Mouse (Mus musculus) embryonic facial prominence, embryonic 10.5 days (tissue): Measurements from ENCODE around the gene 4931422A03Rik. TPM values are rescaled to one million over a fixed set of nuclear protein-coding genes. Genes with fewer than 3 reads are reported as not detected.

Source experiments
- DNase-seq: peaks from one replicate; pipeline ENCODE4 v3.0.0-alpha.2; 2017; ENCODE audit warnings: low spot score
- H3K27ac ChIP-seq: fragments of 300-500 bp; sonication (generic); replicated peaks from 2 replicates; pipeline ENCODE4 v1.5.1; 2016; ENCODE audit warnings: mild to moderate bottlenecking
- H3K27me3 ChIP-seq: fragments of 300-500 bp; sonication (generic); replicated peaks from 2 replicates; pipeline ENCODE4 v1.6.1; 2016; ENCODE audit warnings: low read depth, mild to moderate bottlenecking; ENCODE audit not compliant: poor library complexity, severe bottlenecking
- H3K36me3 ChIP-seq: fragments of 300-500 bp; sonication (generic); replicated peaks from 2 replicates; pipeline ENCODE4 v1.6.1; 2016; ENCODE audit warnings: mild to moderate bottlenecking, moderate library complexity
- H3K4me1 ChIP-seq: fragments of 300-500 bp; sonication (generic); 2 replicates; pipeline ENCODE4 v1.6.1; 2016
- H3K4me3 ChIP-seq: fragments of 300-500 bp; sonication (generic); 2 replicates; pipeline ENCODE4 v1.5.1; 2016; ENCODE audit warnings: mild to moderate bottlenecking, moderate library complexity
- H3K9me3 ChIP-seq: fragments of 300-500 bp; sonication (generic); 2 replicates; pipeline ENCODE4 v1.6.1; 2016; ENCODE audit warnings: mild to moderate bottlenecking
- WGBS: fragments of 180-500 bp; shearing (Covaris S2); methylation state at CpG from one replicate; pipeline ENCODE4 v1.1.7; 2016; 5-methylcytosine and 5-hydroxymethylcytosine counted together
- polyA plus RNA-seq: library from polyadenylated mRNA; unstranded; fragments of >200 nt; fragmentation: Nextera tagmentation; extraction: Ambion mirVana; gene quantifications from 2 replicates; pipeline ENCODE4 v1.2.1, GENCODE M21; 2016

4931422A03Rik gene
- polyA plus RNA-seq, 1 experiment from 2014 or later = 1.6 TPM

DNA sequence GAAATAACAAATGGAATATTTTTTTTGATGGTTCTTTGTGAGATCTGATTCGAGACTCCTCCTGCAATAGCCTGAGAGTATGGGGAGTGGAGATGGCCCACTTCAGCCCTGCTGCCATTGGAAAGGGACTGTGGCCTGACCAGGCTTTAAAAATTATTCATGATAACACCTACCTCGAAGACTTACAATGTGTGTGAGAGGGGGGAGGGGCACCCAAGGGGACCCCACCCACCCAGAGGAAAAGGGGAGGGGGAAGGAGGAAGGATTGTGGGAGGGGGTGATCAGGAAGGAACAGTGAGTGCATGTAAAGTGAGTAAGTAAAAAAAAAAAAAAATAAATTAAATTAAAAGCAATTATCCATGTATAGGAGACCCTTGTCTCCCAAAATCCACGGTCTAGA is 69.5 kb downstream of the 4931422A03Rik start:
- Histone ChIP-seq H3K27ac (no peak overlapping the region), H3K9me3 (no peaks in the 10 kb centered on the region), H3K27me3 (no peaks in the 10 kb centered on the region), H3K36me3 (no peaks in the 10 kb centered on the region), H3K4me1 (no peaks in the 10 kb centered on the region), H3K4me3 (no peak overlapping the region)
- no peak for DNase-seq
- 78% methylated on average over 3 of the region's 3 CpGs for whole genome bisulfite sequencing

DNA sequence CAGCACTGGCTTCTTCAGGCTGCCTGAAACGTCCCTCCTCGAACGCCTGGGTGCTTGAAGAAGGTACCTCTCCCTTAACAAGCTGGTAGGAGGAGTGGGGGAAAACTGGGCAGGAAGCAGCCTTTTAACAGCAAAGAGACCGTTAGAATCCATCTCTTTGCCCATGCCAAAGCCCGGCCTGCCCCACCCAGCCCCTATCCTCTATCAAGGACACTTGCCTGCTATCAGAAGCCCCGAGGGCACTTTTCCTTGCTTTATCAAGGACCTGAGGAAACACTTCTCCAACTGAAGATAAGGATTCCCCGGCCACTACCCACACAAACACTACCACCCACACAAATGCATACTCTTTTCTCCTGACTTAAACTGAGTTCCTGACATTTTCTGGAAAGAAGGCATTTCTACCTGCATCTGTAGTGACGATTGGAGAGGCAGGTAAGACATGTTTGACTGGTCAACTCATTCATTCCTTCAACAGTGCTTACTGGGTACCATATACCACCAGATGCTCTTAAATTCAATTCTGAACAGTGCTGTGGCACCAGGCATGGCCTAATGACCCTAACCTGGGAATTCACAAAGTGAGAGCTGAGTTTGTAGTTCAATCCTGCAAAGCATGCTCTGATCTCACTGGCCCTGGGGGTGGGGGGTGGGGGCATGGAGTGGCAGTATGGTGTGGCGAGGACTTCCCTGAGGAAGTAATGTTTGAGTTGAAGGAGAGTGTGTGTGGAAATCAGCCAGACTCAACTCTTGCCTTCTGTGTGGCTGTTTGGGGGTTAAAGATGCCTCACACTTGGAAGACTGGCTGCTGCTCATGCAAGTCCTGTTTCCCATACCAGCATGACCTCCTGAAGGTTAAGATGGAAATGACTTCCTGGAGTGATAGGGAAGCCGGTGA is 70.3 kb downstream of the 4931422A03Rik start, which contains the start of gene Lmo2:
Gene Lmo2, plus strand, starts transcription at position 338 of the 898 bp plus-strand sequence.
- H3K4me1 ChIP-seq = no peaks in the 10 kb centered on the region
- no peak within 1 kb of the TSS for H3K4me3 ChIP-seq
- 76% methylated on average over 10 of the region's 10 CpGs for WGBS
- no peaks in the 10 kb centered on the region for H3K27me3 ChIP-seq
- H3K36me3 ChIP-seq = no peaks in the 10 kb centered on the region
- no peak within 1 kb of the TSS for H3K27ac ChIP-seq
- DNase-seq = no peak
- H3K9me3 ChIP-seq = no peaks in the 10 kb centered on the region

DNA sequence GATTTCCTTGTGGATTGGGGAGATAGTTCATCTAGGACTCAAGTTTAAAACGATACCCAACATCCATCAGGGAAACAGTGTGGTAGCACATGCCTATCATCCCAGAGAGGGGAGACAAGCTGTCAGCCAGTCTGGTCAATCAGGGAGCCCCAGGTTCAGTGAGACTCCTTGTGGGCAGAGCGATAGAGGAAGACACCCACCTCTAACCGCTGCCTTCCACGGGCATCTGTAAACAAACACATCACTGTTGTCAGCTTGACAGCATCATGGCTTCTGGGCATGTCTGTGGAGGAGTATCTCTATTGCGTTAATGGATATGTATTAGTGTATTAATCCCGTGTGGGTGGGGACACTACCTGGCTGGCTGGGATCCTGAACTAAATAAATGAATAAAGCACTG is 71.3 kb downstream of the 4931422A03Rik start:
- Histone ChIP-seq H3K27ac (no peak overlapping the region), H3K4me1 (no peaks in the 10 kb centered on the region), H3K27me3 (no peaks in the 10 kb centered on the region), H3K36me3 (no peaks in the 10 kb centered on the region), H3K4me3 (no peak overlapping the region), H3K9me3 (no peaks in the 10 kb centered on the region)
- WGBS = 83% methylated on average over 6 of the region's 6 CpGs
- no peak for DNase-seq

DNA sequence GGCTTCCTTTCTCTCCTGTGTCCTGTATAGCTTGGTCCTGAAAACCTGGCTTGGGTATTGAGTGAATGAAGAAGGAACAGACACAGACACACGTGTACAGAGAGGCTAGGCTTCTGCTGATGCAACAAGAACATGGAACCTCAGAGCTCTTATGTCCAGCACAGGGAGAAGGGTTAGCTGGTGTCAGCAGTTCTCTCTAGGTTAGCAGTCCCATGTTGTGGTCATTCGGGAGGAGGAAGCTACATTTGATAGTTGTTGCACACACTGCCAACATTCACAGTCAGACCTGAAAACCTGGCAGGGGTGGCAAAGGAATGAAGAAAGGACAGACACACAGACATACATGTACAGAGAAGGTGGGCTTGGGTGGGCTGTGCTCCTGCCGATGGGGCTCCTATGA is 72.4 kb downstream of the 4931422A03Rik start:
- Histone ChIP-seq H3K9me3 (no peaks in the 10 kb centered on the region), H3K4me1 (no peaks in the 10 kb centered on the region), H3K36me3 (no peaks in the 10 kb centered on the region), H3K4me3 (no peak overlapping the region), H3K27ac (no peak overlapping the region), H3K27me3 (no peaks in the 10 kb centered on the region)
- WGBS = 81% methylated on average over 3 of the region's 3 CpGs
- no peak for DNase-seq

DNA sequence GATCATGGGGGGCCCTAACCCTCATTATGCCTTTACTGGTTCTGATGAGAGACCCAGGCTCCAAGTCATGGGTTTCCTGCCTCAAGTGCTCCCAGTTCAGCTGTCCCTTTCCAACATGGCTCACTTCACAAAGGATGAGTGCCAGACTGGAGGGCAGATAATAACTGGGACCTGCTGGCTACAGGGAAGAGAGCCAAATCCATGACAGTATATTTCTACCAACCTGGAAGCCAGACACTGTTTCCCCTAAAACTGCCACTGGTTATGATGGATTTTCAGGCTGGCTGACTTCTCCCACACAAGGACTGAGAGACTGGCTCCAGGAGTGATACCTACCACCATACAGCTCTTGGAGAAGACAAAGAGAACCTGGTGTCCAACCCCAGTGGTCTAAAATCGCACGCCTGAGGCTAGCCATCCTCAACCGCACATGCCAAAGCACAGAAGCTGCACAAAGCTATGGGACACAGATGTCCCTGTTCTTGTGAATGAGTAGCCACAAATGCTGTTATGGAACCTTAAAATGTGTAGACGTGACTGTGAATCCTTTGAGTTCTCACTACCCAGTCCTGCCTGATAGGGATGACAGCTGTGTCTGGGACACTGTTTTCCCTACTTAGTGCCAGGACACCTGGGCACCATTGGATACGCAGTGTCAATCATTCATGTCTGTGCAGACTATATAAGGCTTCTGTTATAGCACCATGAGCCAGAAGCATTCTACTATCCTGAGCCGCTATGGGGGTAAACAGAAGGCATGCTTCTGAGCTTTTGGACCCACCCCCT is 74.9 kb downstream of the 4931422A03Rik start:
- H3K4me1 ChIP-seq = no peaks in the 10 kb centered on the region
- WGBS = 92% methylated on average over 6 of the region's 6 CpGs
- no peak for DNase-seq
- no peaks in the 10 kb centered on the region for H3K27me3 ChIP-seq
- H3K9me3 ChIP-seq = no peaks in the 10 kb centered on the region
- H3K27ac ChIP-seq = no peak overlapping the region
- H3K4me3 ChIP-seq = no peak overlapping the region
- H3K36me3 ChIP-seq = no peaks in the 10 kb centered on the region

DNA sequence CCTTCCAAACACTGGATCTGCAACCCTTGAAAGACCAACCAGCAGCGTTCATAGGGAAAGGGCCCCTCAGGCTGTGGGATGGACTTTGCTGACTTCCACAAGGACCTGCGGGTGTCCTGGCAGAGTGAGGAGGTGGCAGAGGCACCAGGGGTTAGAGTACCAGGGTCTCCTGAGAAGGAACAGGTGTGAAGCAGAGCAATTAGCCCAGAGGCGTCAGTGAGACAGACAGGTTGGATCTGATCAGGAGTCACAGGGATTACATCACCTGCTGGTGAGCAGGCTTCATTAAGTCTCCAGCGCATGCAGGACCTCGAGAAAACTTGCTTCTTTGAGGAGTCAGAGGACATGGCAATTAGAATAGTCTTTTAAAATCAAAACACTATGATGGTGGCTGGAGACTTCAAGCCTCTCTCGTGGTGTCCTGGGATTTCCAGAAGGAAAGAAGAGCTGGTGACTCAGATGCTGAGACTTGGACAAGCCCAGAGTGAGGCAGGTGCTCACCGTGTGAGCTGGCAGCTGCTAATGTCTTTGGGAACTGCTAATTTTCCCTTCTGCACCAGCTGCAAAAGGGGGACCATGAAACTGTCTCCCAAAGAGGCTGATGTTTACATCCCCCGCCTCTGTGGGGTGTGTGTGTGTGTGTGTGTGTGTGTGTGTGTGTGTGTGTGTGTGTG is 80.0 kb downstream of the 4931422A03Rik start:
- Histone ChIP-seq H3K27ac (no peak overlapping the region), H3K4me1 (peaks cover 11% of the 10 kb centered on the region; the same call in 1 of the 2 replicates), H3K27me3 (0 out of 2 replicates have a peak, but pooled peaks cover 3% of the 10 kb centered on the region), H3K36me3 (no peaks in the 10 kb centered on the region), H3K9me3 (no peaks in the 10 kb centered on the region), H3K4me3 (no peak overlapping the region)
- WGBS = 67% methylated on average over 8 of the region's 8 CpGs
- no peak for DNase-seq

DNA sequence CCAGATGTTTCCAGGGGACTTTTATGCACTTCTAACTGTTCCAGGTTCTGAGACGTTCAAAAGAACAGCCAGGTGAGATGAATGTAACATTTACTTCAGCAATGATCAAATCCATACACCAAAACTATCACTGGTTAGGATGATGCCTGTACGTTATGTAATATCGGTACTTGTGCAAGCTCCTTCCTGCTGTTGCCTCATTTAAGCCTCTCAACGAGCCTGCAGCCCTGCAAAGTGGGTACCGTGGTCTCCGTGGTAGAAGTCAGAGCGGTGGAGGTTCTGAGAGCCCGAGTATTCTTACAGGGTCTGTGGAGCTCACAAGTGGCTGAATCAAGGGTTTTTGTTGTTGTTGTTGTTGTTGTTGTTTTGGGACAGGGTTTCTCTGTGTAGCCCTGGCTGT is 81.3 kb downstream of the 4931422A03Rik start:
- Histone ChIP-seq H3K4me1 (peaks cover 11% of the 10 kb centered on the region; the same call in 1 of the 2 replicates), H3K27me3 (0 out of 2 replicates have a peak, but pooled peaks cover 3% of the 10 kb centered on the region), H3K9me3 (no peaks in the 10 kb centered on the region), H3K36me3 (no peaks in the 10 kb centered on the region), H3K4me3 (no peak overlapping the region), H3K27ac (no peak overlapping the region)
- DNase-seq = no peak
- 88% methylated on average over 8 of the region's 8 CpGs for WGBS

DNA sequence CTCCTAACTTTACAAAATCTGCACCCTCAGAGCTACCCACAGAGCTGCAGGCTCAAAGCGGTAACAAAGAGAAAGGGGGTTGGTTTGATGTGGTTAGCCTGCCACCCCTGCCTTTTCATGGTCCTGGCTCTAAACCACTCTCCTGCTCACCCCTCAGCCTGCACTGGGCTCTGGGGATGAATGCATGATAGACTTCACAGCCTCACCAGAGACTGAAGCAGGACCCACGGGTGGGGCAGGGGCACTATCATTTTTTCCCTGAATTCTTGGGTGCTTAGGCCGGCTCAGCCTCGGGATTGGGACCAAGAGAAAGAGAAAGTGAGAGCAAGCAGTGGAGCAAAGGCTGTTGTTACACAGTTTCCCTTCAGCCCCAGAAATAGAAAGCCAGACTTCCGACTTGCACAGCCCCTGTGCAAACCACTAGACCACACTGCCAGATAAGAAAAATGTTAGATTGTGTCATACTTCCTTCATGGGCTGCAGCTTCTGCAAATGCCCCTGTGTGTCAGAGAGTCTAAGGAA is 82.5 kb downstream of the 4931422A03Rik start:
- Histone ChIP-seq H3K27me3 (0 out of 2 replicates have a peak, but pooled peaks cover 3% of the 10 kb centered on the region), H3K4me3 (no peak overlapping the region), H3K27ac (no peak overlapping the region), H3K9me3 (no peaks in the 10 kb centered on the region), H3K36me3 (no peaks in the 10 kb centered on the region), H3K4me1 (peaks cover 11% of the 10 kb centered on the region; the same call in 1 of the 2 replicates)
- 77% methylated on average over 5 of the region's 5 CpGs for WGBS
- no peak for DNase-seq

DNA sequence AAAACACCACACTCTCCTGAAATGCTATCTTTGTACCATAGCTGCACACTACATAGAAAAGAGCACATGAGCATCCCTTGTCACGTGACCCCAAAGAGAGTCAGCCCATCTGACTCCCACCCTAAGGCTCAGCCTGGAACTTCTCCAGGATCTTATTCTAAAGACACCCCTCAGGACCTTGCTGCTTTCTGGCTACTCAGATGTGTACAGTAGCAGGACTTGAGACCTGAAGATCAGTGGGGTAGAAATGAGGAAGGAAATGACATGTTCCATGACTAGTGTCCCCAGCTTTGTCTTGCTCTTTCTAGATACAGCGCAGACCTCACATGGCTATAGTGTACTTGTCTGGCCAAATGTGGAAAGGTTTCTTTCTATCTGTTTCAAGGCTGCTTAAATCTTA is 83.3 kb downstream of the 4931422A03Rik start:
- H3K36me3 ChIP-seq = no peaks in the 10 kb centered on the region
- 0 out of 2 replicates have a peak, but pooled peaks cover 3% of the 10 kb centered on the region for H3K27me3 ChIP-seq
- WGBS = 88% methylated on average over 2 of the region's 2 CpGs

DNA sequence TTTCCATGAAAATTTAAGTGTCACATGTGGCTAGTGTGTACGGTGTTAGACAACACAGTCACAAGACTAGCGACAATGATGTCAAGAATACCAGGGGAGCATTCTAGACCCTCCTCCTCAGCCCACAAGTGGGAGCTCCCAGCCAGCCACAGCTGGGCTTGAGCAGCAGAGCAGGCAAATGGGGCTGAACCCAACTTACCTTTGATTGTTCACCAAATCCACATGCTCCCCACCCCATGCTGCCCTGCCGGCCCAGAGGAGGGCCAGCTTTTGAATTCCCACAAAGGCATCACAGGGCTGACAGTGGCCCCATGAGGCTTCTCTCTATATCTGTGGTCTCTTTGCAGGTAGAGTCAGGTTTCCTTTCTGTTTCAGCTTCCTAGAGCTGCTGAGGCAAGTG is 87.1 kb downstream of the 4931422A03Rik start:
- Histone ChIP-seq H3K4me1 (peaks cover 6% of the 10 kb centered on the region), H3K27me3 (0 out of 2 replicates have a peak, but pooled peaks cover 3% of the 10 kb centered on the region), H3K4me3 (no peak overlapping the region), H3K36me3 (no peaks in the 10 kb centered on the region), H3K9me3 (no peaks in the 10 kb centered on the region), H3K27ac (no peak overlapping the region)
- 70% methylated on average over 3 of the region's 3 CpGs for WGBS
- no peak for DNase-seq

More for the DNA sequence above, 83.3 kb downstream of the 4931422A03Rik start:
- no peak for DNase-seq
- Histone ChIP-seq H3K27ac (no peak overlapping the region), H3K4me3 (no peak overlapping the region), H3K9me3 (no peaks in the 10 kb centered on the region), H3K4me1 (peaks cover 11% of the 10 kb centered on the region; the same call in 1 of the 2 replicates)

DNA sequence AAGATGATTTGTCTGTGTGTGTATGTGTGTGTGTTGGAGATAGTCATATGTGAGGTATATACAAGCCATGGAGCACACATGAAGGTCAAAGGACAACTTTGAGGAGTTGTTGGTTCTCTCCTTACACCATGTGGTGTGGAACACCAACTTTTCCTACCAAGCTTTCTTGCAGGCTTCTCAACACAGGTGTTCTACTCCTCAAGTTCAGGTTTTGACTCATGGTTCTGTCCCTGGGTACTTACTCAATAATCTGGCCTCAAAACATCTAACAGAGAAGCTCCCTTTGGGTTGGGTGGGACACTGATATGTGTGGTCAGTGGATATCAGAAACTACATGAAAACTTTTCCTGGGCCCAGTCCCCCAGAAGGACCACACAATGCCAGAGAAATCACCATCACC is 89.2 kb downstream of the 4931422A03Rik start:
- H3K27ac ChIP-seq = no peak overlapping the region
- no peaks in the 10 kb centered on the region for H3K9me3 ChIP-seq
- H3K36me3 ChIP-seq = no peaks in the 10 kb centered on the region
- DNase-seq = no peak
- H3K4me1 ChIP-seq = peaks cover 12% of the 10 kb centered on the region
- no peak overlapping the region for H3K4me3 ChIP-seq
- no peaks in the 10 kb centered on the region for H3K27me3 ChIP-seq

DNA sequence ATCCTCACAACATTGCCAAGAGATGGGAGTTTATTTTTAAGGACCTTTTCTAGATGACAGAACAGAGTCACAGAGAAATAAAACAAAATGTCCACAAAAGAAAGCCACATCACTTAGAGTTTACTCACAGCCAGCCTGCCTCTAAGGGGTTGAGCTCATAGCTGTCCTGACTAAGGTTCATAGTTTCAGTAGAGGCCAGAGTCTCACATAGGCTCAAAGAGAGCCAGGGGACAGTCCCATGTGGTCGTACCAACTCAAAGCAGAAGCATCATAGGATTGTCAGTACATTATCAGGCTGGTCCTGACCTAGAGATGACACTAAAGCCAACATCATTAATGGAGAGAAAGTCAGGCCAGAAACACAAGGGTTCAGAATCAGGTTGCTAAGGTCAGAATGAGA is 89.6 kb downstream of the 4931422A03Rik start:
- 80% methylated on average over 1 of the region's 1 CpGs for WGBS
- Histone ChIP-seq H3K9me3 (no peaks in the 10 kb centered on the region), H3K27me3 (no peaks in the 10 kb centered on the region), H3K27ac (no peak overlapping the region), H3K36me3 (no peaks in the 10 kb centered on the region), H3K4me1 (peaks cover 12% of the 10 kb centered on the region), H3K4me3 (no peak overlapping the region)
- DNase-seq = no peak
